Mouse (Mus musculus) liver, postnatal 0 days (tissue): Measurements from ENCODE around the gene Skint7.

ENCODE experiments used
- CTCF ChIP-seq: sonication (generic); IDR thresholded peaks from 2 replicates; pipeline ENCODE4 v1.5.1; 2016; ENCODE audit warnings: antibody characterized with exemption, low read depth
- EP300 ChIP-seq: IDR thresholded peaks from 2 replicates; pipeline ENCODE4 v1.6.1; 2016; ENCODE audit warnings: antibody characterized with exemption, low read depth, mild to moderate bottlenecking

DNA sequence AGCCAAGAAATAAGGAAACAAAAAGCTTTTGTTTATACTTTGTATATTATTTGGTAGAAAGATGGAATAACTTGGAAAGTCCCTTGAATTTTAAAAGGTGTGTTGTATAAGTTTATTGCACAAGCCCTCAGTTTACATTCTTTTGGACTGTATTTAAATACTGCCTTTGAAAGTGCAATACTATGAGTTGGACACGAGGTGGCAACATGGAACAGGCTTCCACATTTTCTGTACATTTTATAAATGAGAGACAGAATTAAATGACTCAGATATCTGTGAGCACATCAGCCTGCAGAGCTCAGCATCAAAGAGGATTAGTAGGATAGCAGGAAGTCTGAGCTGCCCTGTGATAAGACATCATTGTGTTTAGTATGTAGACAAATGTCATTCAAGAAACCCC is 11.4 kb upstream of the Skint7 start:
- TF ChIP-seq CTCF (peak; percentile 15; the same call in 1 of the 2 replicates), EP300 (no peak)
